Mouse (Mus musculus) layer of hippocampus, postnatal 10 days (tissue): Measurements from ENCODE around the gene Ddx39b. TPM values are rescaled to one million over a fixed set of nuclear protein-coding genes. Genes with fewer than 3 reads are reported as not detected.

ENCODE experiments used
- DNase-seq, 2 experiments: peaks; one replicate each; pipeline ENCODE4 v3.0.0; 2021; ENCODE audit warnings: low spot score in 2 of 2
- total RNA-seq, 2 experiments: library from RNA; stranded (reverse); gene quantifications; 2 replicates each; pipeline ENCODE4 v1.2.3; 2021

Ddx39b gene
- total RNA-seq, 2 experiments from 2014 or later = 257 to 272 TPM

DNA sequence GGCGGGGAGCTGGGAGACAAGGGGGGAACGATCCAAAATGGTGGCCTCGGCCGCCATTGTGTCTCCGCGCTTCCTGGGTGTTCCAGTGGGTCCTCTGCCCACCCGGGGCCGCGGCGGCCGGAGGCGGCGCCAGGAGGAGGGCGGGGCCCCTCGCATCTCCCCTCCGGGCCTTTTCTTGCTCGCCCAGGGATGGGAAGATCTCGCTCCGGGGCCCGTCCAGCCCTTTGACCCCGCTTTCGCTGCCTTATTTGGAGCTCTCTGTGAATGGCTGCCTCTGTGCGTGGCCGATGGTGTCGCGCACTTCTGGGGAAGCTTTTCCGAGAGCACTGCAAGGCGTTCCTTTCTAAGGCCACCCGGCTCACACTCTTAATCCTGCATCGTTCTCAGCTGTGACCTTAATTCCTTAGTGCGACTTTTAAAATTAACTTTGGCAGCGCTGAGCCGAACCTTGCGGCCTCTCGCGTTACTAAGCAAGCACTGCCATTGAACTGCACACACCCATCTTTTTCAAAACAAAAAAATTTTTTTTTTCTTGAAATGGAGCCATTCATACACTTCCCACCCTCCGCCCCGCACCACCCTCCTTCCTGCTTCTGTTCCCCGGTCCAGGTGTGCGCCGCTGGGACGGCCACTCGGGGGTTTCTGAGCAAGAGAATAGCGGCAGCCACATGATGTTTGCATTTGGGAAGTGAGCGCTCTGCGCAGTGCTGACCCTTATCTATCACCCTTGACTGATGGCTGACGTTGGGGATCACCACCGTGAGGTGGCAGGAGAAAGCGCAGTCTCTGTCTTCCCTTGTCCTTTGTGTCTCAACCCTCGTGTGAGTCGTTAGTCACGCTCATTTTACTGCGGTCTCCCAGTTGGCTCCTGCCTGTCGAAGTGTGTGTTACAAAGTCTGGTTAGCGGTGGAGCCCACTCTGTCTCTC lies 732 bp downstream of the Ddx39b start:
- DNase-seq = peak; percentile 55 to 66

DNA sequence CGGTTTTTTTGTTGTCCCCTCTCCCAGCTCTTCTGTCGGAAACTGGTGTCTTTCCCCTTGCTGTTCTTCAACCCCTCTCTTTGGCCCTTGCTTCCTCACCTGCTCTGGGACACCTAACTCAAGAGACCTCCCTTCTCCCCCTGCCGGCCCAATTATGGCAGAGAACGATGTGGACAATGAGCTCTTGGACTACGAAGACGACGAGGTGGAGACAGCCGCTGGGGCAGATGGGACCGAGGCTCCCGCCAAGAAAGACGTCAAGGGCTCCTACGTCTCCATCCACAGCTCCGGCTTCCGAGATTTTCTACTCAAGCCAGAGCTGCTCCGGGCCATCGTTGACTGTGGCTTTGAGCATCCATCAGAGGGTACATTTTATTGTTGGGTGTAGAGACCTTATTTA lies 1.5 kb downstream of the Ddx39b start:
- DNase-seq = peak in 1 of 2 experiments; percentile 61

DNA sequence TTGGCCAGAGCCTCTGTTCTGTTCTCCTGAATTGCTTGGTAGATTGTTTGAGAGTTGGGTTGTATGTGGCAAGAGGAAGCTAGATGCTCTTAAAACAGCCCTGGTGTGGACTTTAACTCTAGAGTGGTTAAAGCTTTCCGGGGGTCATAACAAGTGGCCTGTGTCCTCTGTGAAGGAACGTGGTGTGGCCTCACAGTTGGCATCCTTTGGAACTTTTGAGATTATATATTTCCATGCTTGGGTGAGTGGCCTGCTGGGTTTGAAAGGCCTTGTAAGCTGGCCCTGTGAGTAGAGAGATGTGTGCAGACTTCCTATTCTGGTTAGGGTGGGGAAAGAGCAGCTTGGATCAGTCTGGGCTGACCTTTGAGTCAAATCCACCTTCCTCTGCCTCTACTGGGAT lies 3.5 kb downstream of the Ddx39b start:
- DNase-seq = no peak

DNA sequence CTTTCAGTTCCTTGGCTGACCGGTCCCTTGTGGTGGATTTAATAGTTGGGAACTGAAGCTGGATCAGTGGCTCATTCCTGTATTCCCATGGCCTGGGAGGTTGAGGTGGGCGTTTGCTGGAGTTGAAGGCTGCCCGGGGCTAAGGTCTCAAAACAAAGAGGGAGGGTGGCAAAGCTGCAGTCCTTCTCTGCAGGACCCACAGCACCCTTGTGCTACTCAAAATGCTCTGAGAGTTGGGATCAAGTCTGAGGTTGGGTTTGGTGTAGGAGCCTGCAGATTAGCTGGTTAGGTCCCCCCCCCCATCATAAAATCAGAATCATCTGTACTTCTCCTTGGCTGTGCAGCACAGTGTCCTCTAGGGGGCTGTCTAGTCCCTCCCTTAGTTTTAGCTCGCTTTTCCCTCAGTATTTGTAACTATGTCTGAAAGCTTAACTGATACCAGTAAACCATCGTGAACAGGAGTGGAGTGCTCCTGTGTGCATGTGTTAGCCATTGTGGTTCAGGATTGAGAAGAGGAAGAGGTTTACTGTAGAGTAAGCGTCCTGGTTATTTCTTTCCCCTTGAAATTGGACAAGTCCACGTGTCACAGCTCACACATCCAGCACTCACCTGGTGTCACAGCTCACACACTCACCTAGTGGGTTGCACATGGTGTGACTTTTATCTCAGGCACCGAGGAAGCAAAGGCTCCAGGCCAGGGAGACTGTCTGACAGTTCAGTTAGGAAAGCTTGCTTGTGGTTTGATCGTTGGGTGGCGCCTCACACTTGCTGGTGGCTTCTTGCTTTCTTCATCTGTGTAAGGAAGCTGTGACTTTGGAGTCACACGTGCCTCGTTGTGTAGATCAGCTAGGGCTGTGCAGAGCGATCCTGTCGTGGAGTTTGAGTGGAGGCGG lies 4.4 kb downstream of the Ddx39b start:
- DNase-seq = peak in 1 of 2 experiments; percentile 32

DNA sequence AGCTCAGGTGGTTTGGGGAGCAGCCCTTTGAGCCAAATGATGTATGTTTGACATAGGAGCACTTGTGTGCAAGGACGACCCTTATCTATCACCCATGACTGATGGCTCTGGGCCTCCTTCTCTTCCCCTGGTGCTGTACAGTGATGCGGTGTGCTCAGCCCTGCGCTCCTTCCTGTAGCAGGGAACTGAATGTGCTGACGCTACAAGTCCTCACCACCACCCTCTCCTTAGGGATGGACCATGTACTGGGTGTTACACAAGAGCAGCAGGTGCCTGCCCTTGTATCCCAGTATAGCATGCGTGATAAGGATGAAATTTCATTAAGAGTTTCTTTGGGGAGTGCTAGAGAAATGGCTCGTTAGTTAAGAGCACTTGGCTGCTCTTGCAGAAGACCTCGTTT lies 5.6 kb downstream of the Ddx39b start:
- no peak for DNase-seq

DNA sequence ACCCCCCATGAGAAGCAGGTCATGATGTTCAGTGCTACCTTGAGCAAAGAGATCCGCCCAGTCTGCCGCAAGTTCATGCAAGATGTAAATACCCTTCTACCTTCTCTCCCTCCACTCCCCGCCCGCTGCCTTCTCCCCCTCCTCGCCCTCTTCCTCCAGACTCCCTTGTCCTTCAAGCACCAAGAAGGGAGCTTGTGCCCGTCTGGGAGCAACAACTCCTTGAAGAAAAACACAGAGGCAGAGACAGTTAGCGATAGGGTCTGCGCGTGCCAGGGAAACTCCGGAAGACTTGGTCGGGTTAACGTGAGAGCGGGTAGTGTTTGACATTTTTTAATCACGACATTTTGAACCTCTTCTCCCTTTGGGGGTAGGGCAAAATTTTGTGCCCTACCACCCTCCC lies 7.4 kb downstream of the Ddx39b start:
- no peak for DNase-seq

DNA sequence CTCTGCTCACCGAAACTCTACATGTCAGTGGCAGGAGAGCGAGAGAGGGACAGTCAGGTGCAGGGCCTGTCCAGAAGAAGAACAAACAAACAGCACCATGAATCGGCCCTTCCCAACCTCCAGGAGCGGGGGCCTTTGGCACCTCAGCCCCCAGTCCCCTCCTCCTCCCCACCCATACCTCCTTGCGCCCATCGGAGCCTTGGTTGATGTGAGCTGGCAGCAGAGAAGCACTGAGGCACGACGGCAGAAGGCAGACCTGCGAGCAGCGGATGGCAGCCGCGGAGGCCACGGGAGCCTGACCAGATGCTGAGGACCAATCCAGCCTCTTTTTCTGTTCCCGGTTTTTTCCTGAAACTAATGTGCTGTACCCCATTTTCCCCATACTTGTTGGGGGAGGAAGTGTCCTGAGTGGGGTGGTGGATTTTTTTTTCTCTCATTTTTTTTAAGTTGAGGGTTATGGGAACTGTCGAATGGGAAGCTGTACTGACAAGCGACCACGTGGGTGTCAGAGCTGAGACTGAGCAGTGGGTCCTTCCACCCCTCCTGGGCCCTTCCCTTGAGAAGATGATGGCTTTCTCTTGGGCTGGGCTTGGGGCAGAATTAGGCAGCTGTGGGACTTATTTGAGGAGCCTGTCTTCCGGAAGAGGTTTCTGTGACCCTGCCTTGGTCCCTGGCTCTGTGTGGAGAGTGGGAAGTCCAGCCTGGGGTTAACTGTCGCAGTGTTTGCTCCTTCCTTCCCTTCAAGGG lies 8.1 kb downstream of the Ddx39b start:
- peak in 1 of 2 experiments; percentile 9 for DNase-seq

DNA sequence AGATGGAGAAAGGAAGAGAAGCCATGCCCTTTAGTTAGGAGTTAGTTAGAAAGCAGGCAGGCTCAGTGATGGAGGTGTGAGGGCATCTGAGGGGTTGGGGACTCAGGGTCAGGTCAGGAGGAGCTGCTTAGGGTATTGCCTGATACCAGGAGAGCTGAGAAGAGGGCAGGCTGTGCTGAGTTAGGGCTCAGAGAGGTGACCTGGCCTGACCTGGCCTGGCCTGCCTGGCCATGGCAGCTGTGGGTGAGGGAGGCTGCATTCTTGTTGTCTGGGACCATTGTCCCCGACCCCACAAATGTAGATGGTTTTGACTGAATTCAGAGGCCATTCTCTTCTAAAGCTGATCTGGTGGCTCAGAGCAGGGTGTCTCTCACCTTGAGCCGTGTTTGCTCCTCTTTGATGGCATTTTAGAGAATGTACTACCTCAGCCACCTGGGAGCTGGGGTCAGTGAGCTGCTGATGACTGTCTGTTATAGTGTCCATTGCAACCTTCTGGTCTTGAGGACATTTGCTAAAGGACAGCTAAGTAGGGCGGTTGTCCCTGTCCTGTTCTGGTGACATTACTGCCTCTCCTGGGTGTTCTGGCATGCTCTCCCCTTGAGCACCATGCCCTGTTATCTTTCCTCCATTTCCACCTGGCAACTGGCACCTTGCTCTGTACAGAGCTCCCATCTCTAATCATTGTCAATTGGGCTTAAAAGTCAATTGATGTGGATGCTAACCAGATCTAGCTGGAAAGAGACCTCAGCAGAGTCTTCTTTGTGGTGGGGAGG lies 9.0 kb downstream of the Ddx39b start:
- peak in 1 of 2 experiments; percentile 12 for DNase-seq

DNA sequence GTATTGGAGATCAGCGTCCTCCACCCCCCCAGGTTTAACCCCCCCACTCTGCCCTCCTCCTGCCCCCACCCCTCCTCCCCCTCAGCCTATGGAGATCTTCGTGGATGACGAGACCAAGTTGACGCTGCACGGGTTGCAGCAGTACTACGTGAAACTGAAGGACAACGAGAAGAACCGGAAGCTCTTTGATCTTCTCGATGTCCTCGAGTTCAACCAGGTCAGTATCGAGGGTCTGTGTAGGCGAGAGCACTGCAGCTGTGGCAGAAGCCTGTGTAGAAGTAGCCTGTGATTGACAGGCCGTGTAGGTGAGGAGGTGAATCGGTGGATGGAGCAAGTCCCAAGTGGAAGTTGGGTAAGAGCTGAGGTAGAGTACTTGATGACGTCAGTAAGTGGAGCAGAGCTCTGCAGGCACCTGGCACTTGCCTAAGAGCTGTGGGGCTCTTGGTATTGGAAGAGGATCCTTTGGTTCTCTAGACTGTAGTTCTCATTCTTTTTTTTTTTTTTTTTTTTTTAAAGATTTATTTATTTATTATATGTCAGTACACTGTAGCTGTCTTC lies 9.7 kb downstream of the Ddx39b start:
- peak in 1 of 2 experiments; percentile 16 for DNase-seq

DNA sequence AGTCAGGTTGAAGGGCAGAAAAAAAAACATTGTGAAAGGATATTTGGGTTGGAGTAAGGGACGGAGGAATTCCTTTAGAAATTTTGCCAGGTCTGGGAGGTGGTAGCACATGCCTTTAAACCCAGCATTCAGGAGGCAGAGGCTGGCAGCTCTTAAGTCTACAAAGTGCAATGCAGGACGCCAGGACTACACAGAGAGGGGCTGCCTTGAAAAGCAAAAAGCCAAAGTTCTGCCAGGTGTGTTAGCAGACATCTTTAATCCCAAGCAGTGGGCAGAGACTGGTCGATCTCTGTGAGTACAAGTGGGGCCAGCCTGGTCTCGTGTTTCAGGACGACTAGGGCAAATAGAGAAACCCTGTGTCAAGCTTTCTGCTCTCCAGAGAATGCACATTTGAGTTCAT lies 10.4 kb downstream of the Ddx39b start:
- peak in 1 of 2 experiments; percentile 11 for DNase-seq

DNA sequence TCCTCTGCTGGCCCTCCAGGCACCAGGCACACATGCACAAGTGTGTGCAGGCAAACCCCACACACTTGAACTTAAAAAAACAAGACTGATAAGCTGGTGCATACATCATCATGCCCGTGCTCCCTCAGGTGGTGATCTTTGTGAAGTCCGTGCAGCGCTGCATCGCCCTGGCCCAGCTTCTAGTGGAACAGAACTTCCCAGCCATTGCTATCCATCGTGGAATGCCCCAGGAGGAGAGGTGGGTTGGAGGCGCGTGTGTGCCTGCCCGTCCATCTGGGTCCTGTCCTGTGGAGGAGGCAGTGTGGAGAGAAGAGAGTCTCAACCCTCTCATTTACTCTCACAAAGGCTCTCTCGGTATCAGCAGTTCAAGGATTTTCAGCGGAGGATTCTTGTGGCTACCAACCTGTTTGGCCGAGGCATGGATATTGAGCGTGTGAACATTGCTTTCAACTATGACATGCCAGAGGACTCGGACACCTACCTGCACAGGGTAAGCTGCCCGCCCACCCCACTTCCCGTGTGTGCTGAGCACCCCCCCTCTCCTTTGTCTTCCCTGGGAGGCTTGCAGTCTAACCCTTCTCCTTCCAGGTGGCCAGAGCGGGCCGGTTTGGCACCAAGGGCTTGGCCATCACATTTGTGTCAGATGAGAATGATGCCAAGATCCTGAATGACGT lies 11.2 kb downstream of the Ddx39b start:
- peak in 1 of 2 experiments; percentile 18 for DNase-seq

DNA sequence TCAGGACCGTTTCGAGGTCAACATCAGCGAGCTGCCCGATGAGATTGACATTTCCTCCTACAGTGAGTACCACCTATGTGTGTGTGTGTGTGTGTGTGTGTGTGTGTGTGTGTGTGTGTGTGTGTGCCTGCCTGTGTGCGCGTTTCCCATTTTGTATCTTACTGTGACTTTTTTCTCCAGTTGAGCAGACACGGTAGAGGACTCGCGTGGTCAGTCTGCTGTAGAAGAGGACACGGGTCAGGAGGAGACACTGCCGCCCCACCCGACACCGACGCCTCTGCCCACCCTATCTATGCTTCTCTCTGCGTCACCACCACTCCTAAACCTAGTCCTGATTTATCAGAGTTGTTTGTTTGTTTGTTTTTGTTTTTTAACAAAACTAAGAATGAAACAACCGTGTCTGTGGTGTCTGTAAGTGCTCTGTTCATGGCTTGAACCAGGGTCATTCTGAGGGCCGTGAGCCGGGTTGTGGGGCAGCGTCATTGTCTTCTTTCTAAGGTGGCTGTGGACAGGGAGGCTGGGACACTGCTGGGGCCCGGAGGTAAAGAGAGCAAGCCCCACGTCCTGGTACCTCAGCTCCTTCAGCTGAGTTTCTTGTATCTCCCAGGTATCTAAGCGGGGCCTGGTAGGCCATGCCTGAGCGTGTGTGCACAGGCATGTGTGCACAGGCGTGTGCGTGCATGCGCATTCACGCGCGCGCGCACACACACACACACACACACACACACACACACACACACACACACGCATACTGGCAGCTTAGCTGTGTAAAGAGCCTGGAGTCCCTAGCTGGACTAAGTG lies 11.9 kb downstream of the Ddx39b start:
- no peak for DNase-seq

DNA sequence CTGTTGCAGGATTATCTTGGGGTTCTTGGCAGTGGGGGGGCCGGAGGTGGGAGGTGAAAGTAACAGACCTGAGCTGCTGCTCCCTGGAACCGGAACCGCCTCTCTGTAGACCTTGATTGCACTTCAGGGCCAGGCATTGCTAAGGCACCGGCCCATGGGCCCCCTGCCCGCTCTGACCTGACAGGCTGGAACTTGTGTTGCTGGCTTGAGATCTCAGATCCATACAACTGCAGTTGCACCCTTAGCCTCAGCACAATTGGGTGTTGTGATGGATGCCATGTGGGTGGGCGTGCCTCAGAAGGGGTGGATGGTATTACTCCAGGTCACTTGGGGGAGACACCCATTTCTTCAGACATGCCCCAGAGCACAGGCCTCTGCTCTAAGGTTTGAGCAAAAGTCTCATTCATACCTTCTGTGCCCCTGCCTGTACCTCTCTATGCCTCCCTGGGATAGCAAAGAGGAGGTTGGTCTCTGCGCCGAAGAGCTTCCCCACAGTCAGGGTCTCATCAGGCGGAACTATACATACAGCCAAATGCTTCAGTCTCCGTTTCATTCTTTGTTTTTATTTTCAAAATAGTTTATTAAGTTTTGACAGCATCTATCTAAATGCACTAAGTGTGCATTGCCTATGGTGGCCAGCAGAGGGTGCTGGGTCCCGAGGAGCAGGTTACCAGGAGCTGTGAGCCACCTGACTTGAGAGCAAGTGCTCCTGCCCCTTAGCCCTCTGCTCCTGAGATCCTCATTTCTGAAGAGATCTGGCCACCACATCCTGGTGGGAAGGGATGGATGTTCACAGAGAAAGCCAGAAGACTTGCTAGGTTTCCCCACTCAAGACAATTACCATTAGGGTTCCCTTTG lies 12.9 kb downstream of the Ddx39b start:
- peak; percentile 62 to 65 for DNase-seq

DNA sequence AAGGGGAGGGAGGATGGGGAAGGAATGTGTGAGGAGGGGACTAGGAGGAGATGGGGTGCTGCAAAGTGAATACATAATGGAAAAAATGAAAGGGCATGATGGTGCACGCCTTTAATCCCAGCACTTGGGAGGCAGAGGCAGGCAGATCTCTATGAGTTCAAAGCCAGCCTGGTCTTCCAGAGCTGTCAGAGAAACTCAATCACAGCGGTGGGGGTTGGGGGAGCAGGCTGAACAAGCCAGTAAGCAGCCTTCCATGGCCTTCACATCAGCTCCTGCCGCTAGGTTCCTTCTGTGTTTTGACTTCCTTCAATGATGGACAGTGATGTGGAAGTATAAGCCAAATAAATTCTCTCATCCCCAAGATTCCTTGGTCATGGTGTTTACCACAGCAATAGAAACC lies 13.8 kb downstream of the Ddx39b start:
- DNase-seq = no peak

DNA sequence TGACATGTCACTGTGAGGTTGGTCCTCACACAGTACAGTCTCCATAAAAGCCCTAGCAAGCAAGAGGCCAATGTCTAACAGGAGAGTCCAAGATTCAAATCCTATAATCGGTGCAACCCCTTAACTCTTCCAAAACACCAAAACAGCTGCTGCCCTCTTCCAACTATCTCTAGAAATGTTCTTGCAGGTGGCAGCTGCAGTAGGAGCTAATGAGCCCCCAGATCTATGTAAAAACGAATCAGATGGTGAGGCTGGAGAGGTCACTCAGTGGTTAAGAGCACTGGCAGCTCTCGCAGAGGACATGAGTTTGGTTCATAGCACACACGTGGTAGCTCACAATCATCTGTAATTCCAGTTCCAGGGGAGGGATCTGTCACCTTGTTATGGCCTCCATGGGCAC lies 14.2 kb downstream of the Ddx39b start:
- no peak for DNase-seq

DNA sequence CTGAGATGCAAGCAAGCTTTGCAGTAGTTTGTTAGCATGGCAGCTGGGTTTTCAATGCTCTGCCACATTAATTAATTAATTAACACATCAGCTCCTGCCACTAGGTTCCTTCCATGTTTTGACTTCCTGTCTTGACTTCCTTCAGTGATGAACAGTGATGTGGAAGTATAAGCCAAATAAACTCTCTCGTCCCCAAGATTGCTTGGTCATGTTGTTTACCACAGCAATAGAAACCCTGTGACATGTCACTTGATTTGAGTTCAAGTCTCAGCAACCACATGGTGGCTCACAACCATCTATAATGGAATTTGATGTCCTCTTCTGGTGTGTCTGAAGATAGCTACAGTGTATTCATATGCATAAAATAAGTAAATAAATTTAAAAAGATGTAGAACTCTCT lies 15.8 kb downstream of the Ddx39b start:
- no peak for DNase-seq

DNA sequence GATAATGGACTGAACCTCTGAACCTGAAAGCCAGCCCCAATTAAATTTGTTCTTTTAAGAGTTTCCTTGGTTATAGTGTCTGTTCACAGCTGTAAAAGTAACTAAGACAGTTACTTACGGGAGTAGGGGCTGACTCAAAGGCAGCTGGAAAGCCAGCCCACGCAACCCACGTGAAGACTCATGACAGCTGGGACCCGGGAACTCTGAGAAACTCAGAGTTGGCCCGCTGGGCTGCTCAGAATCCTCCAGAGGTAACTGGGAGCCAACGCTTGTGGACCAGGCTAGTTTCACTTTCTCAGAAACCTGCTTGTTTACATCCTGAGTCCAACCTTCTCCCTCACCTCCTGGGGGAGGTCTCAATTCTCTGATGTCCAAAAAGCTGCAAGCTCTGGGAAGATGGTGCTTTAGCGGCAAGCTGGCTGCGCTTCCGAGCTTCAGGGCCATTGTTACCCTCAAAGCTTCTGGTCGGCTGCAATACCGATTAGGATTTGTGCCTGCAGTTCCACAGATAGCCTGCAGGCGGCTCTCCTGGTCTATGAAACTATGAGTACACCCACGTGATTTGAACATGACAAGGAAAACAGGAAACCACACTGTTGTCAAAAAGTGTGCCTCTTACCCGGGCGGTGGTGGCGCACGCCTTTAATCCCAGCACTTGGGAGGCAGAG lies 16.4 kb downstream of the Ddx39b start:
- DNase-seq = peak; percentile 95 to 97
